Mouse (Mus musculus) G1E (cell line): ENCODE data around the gene Ssbp3.

Experiments used
- CTCF ChIP-seq: IDR thresholded peaks from 2 replicates; pipeline ENCODE4 v1.5.1; 2012; ENCODE audit warnings: low read depth, low read length, inconsistent platforms, mixed read lengths
- GATA1 ChIP-seq: IDR thresholded peaks from 2 replicates; pipeline ENCODE4 v1.6.1; 2012; ENCODE audit warnings: borderline replicate concordance, low read length, inconsistent platforms, mixed read lengths
- POLR2AphosphoS5 ChIP-seq: IDR thresholded peaks from 2 replicates; pipeline ENCODE4 v1.6.1; 2012; ENCODE audit warnings: low read depth, low read length, inconsistent platforms; ENCODE audit not compliant: insufficient replicate concordance
- TAL1 ChIP-seq: conservative IDR thresholded peaks from 2 replicates; pipeline ENCODE4 v1.6.1; 2012; ENCODE audit warnings: low read depth, low read length, inconsistent platforms, mixed read lengths

- TF ChIP-seq POLR2AphosphoS5, result no peak
- TF ChIP-seq CTCF, result no peak
- no peak for TF ChIP-seq GATA1
- TF ChIP-seq TAL1, result no peak
These were observed 14.4 kb downstream of the Ssbp3 start for GRCm38 (mm10) chr4:106924888-106925287.
